Mouse (Mus musculus) heart, adult 11 months (tissue): ENCODE measurements at regions not wholly inside any gene's neighbourhood (a gene's known extent, or its start where the extent isn't known, plus 50 kb on each side); places are given as distances from the start of the nearest gene placed in this dataset.
A peak's percentile ranks its signal among the peaks of the same experiment; 100 is the strongest.

ENCODE experiments used
- DNase-seq: peaks from one replicate; pipeline ENCODE4 v3.0.0; 2022

GRCm38 (mm10) chr3:121104571-121105407, 66.7 kb downstream of the Rwdd3 start:
- peak; percentile 91 for DNase-seq

GRCm38 (mm10) chr3:121102871-121103270, 68.6 kb downstream of the Rwdd3 start:
- DNase-seq = no peak

- no peak for DNase-seq
Measured at GRCm38 (mm10) chr3:121102120-121102519, 69.4 kb downstream of the Rwdd3 start.

- no peak for DNase-seq
Measured at GRCm38 (mm10) chr3:121100211-121100860, 71.2 kb downstream of the Rwdd3 start.

GRCm38 (mm10) chr3:121093509-121093908, 78.0 kb downstream of the Rwdd3 start:
- peak; percentile 81 for DNase-seq

- DNase-seq = peak; percentile 16
Measured at GRCm38 (mm10) chr3:121088724-121089123, 82.8 kb downstream of the Rwdd3 start.

GRCm38 (mm10) chr3:121068676-121069075, 102.8 kb downstream of the Rwdd3 start:
- peak; percentile 51 for DNase-seq

GRCm38 (mm10) chr3:121035904-121036549, 135.5 kb downstream of the Rwdd3 start:
- DNase-seq = peak; percentile 11

- DNase-seq = peak; percentile 63
Measured at GRCm38 (mm10) chr3:121025546-121026157, 145.8 kb downstream of the Rwdd3 start.

GRCm38 (mm10) chr3:121024810-121025209, 146.7 kb downstream of the Rwdd3 start:
- DNase-seq = peak; percentile 61

GRCm38 (mm10) chr3:121021126-121021848, 150.2 kb downstream of the Rwdd3 start:
- peak; percentile 30 for DNase-seq

GRCm38 (mm10) chr3:121009223-121009622, 162.3 kb downstream of the Rwdd3 start:
- DNase-seq = no peak

- DNase-seq = no peak
Measured at GRCm38 (mm10) chr3:120983556-120984270, 187.8 kb downstream of the Rwdd3 start.

- DNase-seq = no peak
Measured at GRCm38 (mm10) chr3:120982795-120983555, 188.5 kb downstream of the Rwdd3 start.

- no peak for DNase-seq
Measured at GRCm38 (mm10) chr3:120982218-120982617, 189.3 kb downstream of the Rwdd3 start.

GRCm38 (mm10) chr3:120970746-120971466, 200.6 kb downstream of the Rwdd3 start:
- no peak for DNase-seq

GRCm38 (mm10) chr3:120946906-120947305, 224.6 kb downstream of the Rwdd3 start:
- peak; percentile 66 for DNase-seq

- peak; percentile 31 for DNase-seq
Measured at GRCm38 (mm10) chr3:120934401-120934800, 237.1 kb downstream of the Rwdd3 start.

GRCm38 (mm10) chr3:120920351-120920750, 251.1 kb downstream of the Rwdd3 start:
- peak; percentile 50 for DNase-seq

GRCm38 (mm10) chr3:120898931-120899330, 272.6 kb downstream of the Rwdd3 start:
- DNase-seq = peak; percentile 33
